Mouse (Mus musculus) adipocyte (in vitro differentiated cells): ENCODE measurements around the gene Otoa.

Experiments used
- DNase-seq: peaks from one replicate; pipeline ENCODE4 v3.0.0-alpha.2; 2016; ENCODE audit warnings: low spot score

Otoa gene

DNA sequence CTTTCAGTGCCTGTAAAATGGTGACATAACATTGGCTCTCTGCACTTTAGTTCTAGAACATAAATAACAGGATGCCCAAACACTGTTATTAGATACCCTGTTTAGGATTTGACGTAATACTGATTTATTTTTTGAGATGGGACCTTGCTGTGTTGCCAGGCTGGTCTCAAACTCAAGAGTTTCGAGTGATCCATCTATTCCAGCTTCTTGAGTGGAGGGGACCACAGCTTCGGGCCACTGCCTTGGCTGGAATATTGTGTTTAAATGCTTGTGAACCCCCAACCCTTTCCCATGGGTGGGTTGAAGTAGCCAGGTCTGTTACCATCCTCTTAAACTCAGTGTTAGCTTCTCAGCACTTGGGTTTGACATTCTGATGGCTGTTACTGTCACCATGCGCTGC is at the start of gene Otoa:
TSS of gene Otoa (plus strand) at position 301 of the 400 bp plus-strand sequence.
- DNase-seq, result no peak

DNA sequence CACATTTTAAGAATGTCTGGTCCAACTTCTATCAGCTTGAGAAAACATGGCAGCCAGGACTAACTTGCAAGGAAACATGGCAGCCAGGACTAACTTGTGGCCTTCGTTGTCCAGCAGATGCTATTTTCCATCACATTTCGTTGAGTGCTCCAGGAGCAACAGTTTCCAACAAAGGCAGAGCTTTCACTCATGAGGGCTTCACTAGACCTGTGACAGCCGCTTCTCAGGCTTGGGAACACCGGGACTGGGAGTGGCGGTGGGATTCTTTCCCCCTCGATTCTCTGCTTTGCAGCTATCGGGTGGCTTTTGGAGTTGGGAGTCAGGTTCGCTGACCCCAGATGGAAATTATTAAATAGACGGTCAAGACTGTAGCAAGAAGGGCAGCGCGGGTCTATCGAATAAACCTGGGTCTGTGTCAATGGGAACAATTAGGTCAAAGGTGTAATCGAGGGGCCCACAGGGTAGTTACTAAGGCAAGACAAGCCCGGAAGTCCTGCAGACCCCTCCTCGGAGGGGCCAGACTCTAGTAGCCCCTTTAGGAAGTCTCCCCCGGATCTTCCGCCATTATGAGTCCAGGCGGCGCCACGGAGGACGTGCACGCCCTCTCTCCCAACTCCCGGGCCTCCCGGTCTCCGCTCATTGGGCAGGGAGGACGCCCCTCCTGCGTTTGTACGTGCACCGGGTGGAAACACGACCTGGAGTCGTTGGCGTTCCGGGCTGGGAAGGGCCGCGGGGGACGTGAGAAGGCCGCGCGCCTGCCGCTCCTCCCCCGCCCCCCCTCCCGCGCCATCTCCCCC is 47.4 kb upstream of the Otoa start, which contains the start of gene Mettl9:
TSS of gene Mettl9 (plus strand) at position 590 of the 797 bp plus-strand sequence.
- peak; percentile 91 for DNase-seq

DNA sequence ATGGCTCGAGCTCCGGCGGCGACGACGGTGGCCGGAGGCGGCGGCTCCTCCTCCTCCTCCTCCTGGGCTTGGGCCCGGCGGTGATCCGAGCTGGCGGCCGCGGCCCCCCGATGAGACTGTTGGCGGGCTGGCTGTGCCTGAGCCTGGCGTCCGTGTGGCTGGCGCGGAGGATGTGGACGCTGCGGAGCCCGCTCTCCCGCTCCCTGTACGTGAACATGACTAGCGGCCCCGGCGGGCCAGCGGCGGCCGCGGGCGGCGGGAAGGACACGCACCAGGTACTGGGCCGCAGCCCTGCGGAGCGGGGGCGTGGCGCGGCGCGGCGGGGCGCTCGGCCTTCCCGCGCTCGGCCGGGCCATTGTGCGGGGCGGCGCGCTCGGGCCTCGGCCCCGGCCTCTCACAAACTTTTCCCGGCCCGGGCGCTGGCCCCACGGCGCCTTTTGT is 46.7 kb upstream of the Otoa start:
- DNase-seq, result peak; percentile 19

DNA sequence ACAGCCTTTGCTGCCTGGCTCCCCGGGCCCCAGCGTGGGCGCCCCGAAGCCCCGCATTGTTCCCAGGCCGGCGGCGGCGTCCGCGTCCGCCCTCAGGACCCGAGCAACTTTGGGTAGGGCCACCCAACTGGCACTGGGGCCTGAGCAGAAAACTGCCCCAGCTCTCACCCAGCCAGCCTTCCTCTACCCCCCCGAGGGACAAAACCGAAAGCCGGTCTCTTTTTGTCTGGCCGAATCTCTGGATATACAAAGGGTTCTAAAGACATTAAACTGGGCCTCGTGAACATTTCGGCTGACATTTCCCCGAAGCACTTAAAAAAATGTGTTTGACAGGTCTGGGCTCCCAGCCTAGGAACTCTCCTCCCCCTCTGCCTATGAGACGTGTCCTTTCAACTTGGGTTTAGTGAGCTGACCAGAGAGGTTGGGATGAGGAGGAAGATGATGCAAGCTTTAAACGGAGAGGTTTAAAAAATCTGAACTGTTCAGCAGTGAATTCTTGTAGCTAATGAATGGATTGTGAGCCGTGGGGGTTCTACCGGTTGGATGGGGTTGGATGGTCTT is 46.2 kb upstream of the Otoa start:
- peak; percentile 80 for DNase-seq

DNA sequence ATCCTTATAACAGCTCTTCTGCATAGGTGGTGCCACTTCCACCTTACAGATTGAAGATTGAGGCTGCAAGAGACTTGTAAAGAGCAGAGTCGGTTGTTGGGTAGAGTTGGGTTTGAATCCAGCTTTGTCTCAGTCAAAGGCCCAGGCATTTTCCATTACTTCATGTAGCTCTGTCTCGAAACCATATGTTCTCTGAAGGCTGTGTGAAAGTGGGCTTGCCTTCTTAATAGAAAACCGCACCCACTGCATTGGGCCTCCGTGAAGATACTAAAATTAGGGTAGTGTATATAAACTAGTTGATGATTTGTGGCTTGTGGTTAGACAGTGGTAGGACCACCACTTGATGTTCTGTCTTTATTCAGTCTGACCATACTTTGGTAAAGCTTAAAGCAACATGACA is 40.9 kb upstream of the Otoa start:
- no peak for DNase-seq

DNA sequence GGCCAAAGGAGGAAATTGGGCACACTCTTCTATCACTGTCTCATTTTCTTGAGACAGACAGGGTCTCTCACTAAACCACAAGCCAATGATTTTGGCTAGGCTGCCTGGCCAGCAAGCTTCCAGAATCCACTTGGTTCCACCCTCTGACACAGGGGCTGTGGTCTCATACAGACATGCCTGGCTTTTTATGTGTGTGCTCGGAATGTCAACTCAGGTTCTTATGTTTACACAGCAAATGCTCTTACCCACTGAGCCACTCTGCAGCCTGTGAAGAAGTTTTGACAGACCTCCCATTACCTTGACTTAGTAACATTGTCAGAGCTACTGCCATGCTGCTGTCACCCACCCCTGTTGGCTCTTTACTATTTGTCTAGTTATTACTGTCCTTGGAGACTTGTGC is 39.5 kb upstream of the Otoa start:
- DNase-seq, result no peak

DNA sequence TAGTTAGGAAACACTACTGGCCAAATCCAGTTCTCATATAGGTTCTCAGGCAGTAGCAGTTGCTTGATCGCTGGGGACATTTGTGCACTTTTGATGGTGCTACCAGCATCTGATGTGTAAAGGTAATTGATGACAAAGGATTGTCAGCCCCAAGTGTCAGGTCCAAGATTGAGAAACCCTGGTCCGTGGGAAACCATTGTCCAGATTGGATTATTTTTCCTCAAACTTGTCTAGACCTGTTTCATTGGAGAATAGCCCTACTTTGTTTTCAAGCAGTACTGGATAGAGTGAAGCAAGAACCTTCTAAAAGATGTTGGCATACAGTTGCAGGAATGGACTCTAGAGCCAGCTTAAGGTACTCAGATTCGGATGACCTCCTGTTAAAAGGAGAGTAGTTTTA is 38.4 kb upstream of the Otoa start:
- peak; percentile 23 for DNase-seq

DNA sequence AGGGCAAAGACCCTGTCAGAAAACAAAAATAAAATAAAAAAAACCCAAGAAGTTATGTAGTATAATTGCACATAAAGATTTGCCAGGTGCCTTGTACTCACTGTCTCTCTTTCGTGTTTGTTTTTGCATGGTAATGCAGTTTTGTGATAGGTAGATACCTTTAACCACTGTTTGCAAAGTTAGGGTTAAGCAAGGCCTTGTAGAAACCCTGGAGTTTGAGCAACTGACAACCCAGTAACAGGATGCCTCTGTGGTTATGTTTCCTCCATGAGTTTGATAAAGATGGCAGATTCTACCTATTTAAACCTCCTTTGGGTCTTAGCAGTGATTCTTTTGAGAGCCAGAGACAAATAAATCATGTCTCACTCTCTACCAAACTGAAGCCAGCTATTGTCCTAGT is 37.9 kb upstream of the Otoa start:
- DNase-seq, result no peak

DNA sequence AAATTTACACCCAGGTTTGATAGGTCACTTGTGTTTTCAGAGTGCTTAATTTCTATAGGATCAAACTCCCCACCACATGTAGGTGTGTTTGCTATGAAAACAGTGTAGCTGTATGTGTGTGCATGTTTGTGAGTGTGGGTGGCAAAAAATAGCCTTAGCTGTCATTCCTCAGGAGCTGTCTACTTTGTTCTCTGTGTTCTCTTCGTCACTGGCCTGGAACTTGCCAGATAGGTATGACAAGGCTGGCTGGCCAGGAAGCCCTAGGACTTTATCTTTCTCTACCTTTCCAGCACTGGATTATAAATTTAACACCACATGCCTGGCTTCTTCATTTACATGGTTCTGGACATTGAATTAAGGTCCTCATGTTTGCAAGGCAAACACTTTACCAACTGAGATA is 37.2 kb upstream of the Otoa start:
- no peak for DNase-seq

DNA sequence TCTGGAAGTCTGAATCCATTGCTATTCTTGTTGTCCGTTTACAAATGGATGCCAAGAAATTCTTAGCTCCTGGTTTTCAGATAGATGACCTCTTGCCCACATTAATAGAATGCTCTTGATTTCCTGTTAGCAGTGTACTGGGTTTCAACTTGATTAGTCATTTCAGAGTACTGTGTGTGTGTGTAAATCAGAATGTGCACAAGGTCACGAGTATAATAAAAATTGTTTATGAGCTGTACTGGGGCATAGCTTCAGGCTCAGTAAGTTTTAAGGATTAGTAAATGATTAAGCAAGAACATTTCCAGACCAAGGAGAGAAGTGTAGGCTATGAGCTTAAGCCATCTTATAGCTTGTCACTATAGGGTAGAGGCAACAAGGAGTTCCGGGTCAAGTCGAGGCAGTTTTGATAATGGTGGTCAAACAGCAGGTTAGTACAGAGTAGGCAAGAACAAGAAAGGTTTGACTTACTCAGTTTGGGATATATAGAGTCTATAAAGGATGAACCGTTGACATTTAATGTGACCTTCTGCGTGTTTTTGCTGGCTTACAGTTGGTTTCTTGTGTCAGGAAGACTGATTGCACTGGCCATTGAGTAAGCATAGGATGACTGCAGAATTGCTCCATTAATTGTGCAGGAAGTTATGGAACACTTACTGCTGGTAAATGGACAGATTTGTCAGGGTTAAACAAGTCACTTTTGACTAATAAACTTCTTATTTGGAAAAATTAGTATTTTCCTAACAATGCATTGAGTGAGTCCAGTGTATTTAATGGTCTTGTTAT is 35.6 kb upstream of the Otoa start:
- DNase-seq, result peak; percentile 56

DNA sequence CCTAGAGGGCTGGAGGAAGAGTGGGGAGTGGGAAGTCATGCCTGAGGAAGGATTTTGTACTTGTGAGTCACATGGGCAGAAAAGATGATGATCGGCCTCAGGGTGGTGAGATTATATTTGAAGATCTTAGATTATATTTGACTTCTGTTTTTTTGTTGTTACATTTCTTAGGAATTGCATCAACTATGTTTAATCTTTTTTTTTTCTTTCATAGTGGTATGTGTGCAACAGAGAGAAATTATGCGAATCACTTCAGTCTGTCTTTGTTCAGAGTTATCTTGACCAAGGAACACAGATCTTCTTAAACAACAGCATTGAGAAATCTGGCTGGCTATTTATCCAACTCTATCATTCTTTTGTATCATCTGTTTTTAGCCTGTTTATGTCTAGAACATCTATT is 33.8 kb upstream of the Otoa start:
- no peak for DNase-seq

DNA sequence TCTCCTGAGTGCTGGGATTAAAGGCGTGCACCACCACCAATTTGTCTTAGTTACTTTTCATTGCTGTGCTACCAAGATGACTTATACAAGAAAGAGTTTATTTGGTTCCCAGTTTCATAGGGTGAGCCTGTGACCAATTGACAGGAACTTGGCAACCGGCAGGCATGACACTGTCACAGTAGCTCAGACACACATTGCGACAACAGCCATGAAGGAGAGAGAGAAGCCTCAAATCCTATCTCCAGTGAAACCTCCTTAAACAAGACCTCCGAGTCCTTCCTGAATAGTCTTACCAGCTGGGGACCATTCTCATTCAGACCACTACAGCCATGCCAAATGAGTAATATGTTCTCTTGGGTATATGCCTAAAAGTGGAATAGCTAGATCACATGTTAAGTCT is 28.4 kb upstream of the Otoa start:
- DNase-seq, result no peak

DNA sequence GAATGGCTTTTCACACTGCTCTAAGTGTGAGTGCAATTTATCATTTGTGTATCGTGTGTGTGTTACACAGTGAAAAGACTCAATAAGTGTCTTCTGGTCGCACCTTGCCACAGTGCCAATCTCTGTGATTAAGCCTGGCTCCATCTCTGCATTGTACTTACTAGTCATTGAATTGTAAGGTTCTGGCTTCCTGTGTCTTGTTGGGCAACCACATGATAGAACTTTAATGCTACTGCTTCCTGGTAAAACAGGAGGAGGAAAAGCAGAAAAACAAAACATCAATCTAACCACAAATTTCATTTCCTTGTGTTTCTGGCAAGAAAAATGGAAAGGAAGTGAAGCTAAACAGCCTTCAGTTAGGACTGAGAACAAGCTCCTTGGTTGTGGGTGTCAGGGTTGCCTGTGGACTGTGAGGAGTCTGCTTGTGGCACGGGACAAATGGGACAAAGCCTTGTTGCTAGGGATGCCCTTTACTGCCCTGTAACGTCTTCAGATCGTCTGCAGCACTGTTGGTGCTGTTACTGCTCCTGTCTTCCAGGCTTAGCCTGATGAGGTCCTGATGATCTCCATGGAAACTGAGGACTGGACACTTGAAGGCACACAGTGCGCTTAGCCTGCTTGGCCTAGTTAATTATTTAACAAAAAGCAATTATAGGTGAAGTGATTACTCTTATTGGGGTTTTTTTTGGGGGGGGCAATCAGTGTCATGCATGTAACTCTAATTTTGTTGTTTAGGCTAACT is 21.8 kb upstream of the Otoa start:
- DNase-seq, result no peak

DNA sequence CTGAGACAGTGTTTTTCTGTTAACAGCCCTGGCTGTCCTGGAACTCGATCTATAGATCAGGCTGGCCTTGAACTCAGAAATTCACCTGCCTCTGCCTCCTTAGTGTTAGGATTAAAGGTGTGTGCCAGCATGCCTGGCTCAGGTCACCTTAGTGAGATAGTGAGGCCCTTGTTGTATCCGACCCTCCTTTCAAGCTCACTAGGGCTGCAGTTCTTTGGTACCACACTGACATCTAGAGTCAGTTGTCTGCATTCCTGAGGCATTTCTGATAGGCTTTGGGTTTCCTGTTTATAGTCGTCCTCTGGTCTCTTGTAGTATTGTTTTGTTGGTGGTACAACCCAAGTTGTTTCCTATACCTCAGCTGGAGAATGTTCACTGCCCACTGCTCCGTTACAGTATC is 17.1 kb upstream of the Otoa start:
- peak; percentile 53 for DNase-seq

DNA sequence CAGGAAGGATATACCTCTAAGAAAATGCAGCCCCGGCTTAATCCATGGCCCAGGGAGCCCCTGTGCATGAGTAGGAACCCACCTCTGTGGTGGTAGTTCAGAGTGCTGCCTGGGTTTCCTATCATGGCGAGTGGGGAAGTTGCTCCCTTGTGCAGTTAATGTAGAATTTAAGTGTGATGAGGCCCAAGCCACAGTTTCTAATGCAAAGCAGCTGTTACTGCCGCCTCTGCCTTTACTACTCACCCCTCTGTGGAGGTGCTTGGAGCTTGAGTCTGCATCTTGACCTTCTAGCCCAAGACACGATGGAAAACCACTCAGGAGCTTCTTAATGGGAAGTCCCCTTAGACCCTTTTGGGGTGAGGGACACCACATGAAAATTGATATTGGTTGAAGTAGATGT is 10.2 kb upstream of the Otoa start:
- no peak for DNase-seq

DNA sequence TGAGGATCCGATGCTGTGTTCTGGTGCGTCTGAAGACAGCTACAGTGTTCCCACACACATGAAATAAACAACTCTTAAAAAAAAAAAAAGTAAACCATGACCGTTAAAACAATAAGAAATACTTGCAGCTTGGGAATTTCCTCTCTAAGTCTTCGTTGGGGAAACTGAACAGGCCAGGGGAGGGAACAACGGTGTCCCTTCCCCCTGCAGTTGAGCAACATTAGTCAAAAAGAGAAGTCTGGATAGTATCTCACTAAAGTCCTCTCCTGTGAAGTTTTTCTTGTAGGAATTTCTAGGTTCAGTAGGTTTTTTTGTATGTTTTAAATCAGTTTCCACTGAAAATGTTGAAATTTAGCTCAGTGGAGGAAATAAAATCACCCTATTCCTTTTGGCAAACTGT is 8.9 kb upstream of the Otoa start:
- DNase-seq, result no peak

DNA sequence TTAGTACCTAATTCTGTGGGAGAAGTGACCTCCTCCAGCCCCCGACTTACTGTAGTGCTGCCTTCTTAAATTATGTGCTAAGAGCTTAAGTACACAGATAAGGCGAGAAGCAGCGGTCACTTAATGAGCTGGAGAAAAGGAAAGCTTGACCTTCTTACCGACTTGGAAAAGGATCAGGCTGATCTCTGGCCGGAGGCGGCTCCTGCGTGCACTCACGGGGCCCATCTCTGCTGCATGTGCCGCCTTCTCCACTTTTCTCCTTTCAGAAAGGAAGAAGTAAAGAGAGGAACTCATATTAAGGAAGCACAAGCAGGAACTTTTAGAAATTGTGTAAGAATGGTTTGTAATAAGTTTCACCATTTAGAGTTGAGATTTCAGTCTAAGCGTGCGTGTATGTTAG is 7.2 kb upstream of the Otoa start, which contains the start of gene Igsf6:
TSS of gene Igsf6 (minus strand) at position 292 of the 400 bp plus-strand sequence.
- peak; percentile 20 for DNase-seq

DNA sequence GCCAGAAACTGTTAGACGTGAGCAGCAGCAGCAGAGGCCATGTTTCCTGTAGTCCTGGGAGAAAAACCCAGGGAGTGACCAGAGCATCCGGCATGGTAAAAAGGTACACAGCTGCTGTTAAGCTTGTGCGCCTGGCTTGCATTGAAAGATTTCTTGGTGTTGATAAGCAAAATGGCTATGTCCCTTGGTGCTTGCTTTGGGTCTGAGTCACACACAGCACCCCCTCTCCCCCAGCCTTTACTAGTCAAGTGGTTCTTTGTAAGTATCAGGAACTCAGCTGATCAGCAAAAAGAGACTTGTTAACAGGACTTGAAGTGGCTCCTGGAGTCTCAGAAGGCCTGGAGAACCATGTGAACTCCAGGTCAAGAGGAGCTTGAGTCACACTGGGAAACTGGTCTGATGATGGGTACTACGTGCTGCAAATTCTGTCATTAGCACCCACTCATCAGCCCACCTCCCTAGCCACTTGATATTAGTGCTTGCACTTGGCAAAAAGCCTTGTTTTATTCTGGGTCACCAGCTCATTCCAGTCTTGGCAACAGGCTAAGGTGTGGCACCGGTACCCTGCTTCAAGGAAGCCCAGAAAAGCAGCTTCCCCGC is 6.5 kb upstream of the Otoa start:
- DNase-seq, result no peak

DNA sequence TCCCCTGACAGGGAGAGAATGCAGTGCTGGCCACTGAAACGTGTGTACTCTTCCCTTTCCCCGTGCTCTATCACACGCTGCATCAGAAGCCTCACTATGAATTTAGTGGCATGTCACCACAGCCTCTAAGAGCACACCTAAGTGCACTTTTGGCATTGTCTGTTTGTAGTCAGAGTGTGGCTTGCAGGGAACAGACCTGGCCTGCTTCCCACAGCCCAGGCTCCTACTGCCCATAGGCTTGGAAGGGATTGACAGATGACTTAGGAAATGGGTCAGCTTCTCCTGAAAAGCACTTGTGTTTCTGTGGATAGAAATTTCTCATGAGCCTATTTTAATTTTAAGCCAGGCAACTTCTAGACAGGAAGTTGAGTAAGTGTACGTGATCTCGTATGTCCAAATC is 6.0 kb upstream of the Otoa start:
- DNase-seq, result no peak

DNA sequence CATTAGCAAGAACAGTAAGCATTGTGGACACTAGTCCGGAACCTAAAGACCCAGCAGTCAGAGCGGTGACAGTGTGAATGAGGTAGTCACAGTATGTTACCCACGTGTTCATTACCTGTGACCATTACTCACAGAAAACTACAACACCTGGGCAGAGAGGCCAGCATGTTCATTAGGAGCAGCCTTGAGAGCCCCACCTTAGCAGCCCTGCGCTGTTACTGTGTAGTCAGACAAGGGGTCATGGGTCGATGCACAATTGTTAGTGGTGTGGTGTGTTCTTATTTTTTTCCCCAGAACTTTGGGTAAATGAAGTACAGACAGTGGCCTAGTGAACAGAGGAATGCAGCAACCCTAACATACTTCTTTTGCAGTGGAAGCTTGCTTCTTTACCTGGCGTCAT is 4.1 kb upstream of the Otoa start:
- DNase-seq, result no peak

DNA sequence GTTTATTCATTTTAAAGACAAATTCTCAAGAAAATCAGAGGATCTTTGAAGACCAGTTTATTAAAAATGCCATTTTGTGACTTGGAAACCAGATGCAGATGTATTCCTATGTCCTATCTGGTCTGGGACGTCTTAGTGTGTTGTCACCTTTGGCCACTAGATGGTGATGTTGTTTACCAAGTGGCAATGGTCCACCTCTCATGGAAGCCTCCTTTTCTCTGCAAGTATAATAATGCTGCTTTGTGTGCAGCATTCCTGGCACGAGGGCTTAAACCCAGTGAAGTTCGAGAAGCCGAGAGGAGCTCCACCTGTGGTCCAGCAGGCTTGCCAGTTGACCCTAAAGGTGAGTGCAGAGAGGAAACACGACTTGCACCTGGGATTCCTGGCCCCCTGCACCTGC is 3.6 kb upstream of the Otoa start:
- peak; percentile 75 for DNase-seq

DNA sequence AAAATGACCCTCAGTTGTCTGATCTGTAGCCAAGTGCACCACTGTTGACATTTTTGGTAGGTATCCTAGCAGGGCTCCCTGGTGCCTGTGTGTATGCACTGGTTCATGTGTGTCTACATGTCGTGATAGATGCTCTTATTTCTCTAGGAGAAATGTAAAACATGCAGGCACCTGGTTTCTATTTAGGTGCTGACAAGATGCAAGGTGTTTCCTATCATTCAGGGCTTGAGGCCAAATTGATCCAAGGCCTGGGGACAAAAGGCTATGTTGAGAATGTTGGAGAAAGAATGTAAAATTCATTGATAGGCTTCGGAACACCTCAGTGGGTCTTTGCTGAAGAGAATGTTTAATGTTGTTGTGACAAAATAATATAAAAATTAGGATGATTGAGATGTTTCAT is 366 bp downstream of the Otoa start:
- DNase-seq, result no peak
